Mouse (Mus musculus): ENCODE measurements around the gene Gpc3.

DNA sequence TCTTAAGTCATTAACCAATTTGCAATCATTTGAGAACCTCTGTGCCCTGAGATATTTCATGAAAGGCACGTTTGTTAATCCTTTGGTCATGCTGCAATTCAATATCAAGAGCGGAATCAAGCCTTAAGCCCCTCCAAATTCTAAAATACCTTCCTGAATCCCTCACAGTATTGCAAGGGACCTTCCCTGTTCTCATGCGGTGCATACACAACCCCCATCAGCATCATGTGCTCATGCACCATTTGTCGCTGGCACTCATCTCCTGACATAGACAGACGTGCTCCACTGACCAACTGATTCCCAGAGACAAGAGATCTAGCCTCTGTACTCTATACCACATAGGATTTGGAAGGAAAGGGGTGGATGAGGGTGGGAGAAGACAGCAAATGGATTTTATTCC lies 87.7 kb downstream of the Gpc3 start:
- no peak for TF ChIP-seq POLR2A (IDR thresholded peaks at IDR 0.05; ENCODE audit: insufficient read depth, low read depth, low read length)
- TF ChIP-seq CTCF (IDR thresholded peaks at IDR 0.05), result no peak
